Mouse (Mus musculus) intestine, postnatal 0 days (tissue): ENCODE measurements around the gene Lgals3bp. TPM values are rescaled to one million over a fixed set of nuclear protein-coding genes. Genes with fewer than 3 reads are reported as not detected.

Source experiments
- ATAC-seq: fragments of 200-750 bp; cut with Nextera tagmentation; 2 replicates; pipeline ENCODE4 v1.8.0; 2017; ENCODE audit warnings: mild to moderate bottlenecking, moderate TSS enrichment, moderate library complexity
- H3K27ac ChIP-seq: fragments of 300-500 bp; sonication (generic); 2 replicates; pipeline ENCODE4 v1.5.1; 2014; ENCODE audit warnings: mild to moderate bottlenecking, low read depth, low read length, moderate library complexity
- H3K27me3 ChIP-seq: fragments of 300-500 bp; sonication (generic); replicated peaks from 2 replicates; pipeline ENCODE4 v1.6.1; 2014; ENCODE audit warnings: low read length, mixed read lengths; ENCODE audit not compliant: control insufficient read depth, insufficient read depth
- H3K36me3 ChIP-seq: fragments of 300-500 bp; sonication (generic); 2 replicates; pipeline ENCODE4 v1.6.1; 2014; ENCODE audit warnings: mild to moderate bottlenecking, moderate library complexity; ENCODE audit not compliant: control insufficient read depth, insufficient read depth
- H3K4me1 ChIP-seq: fragments of 300-500 bp; sonication (generic); replicated peaks from 2 replicates; pipeline ENCODE4 v1.6.1; 2014; ENCODE audit warnings: antibody characterized with exemption, low read length, mixed read lengths; ENCODE audit not compliant: control insufficient read depth, insufficient read depth
- H3K4me2 ChIP-seq: fragments of 300-500 bp; sonication (generic); replicated peaks from 2 replicates; pipeline ENCODE4 v1.6.1; 2014; ENCODE audit warnings: low read depth, mild to moderate bottlenecking, moderate library complexity
- H3K4me3 ChIP-seq: fragments of 300-500 bp; sonication (generic); 2 replicates; pipeline ENCODE4 v1.5.1; 2014; ENCODE audit warnings: low read depth, low read length
- H3K9ac ChIP-seq: fragments of 300-500 bp; sonication (generic); 2 replicates; pipeline ENCODE4 v1.6.1; 2014; ENCODE audit warnings: mild to moderate bottlenecking, low read depth, low read length
- H3K9me3 ChIP-seq: fragments of 300-500 bp; sonication (generic); 2 replicates; pipeline ENCODE4 v1.6.1; 2016; ENCODE audit warnings: mixed run types; ENCODE audit not compliant: control insufficient read depth
- CTCF ChIP-seq: sonication (generic); IDR thresholded peaks from 2 replicates; pipeline ENCODE4 v1.5.1; 2016; ENCODE audit warnings: low read depth, mild to moderate bottlenecking, control low read depth, antibody characterized with exemption, moderate library complexity
- WGBS: fragments of 180-500 bp; shearing (Covaris S2); extraction: QIAGEN DNeasy Blood & Tissue Kit; methylation state at CpG from one replicate; pipeline ENCODE4 v1.1.7; 2014; 5-methylcytosine and 5-hydroxymethylcytosine counted together
- polyA plus RNA-seq: library from polyadenylated mRNA; unstranded; fragments of >200 nt; fragmentation: Nextera tagmentation; extraction: Ambion mirVana; gene quantifications from 2 replicates; pipeline ENCODE4 v1.2.1, GENCODE M21; 2015

Lgals3bp gene
- polyA plus RNA-seq, 1 experiment from 2014 or later = 382 TPM

DNA sequence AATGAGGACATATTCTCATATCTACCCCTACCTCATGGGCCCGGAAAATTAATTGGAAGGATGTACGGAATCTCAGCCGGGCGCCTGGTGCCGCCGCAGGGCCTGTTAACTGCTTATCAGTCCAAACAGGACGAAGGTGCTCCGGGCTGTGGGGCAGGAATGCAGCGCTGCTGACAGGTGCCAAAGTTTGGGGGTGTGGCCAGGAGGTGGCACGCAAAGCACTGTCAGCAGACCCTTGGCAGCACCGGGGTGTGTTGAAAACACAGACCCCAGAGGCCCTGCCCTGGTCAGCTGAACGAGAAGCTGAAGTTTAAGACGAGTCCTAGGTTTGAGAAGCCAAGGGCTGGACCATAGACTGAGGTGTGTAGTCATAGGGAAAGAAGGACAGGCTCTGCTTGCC, 40.8 kb upstream of the Lgals3bp start:
- 52% methylated on average over 13 of the region's 13 CpGs for WGBS
- Histone ChIP-seq H3K9me3 (no peaks in the 10 kb centered on the region), H3K27me3 (no peaks in the 10 kb centered on the region), H3K27ac (no peak overlapping the region), H3K4me3 (no peak overlapping the region), H3K36me3 (no peaks in the 10 kb centered on the region; the same call in 1 of the 2 replicates), H3K4me2 (no peak overlapping the region), H3K9ac (no peak overlapping the region), H3K4me1 (no peaks in the 10 kb centered on the region)
- ATAC-seq = no peak
- TF ChIP-seq CTCF = no peak

GRCm38 (mm10) chr11:118438665-118439414, 36.9 kb upstream of the Lgals3bp start:
- 0 out of 2 replicates have a peak overlapping the region, but pooled peaks have one; percentile 4 for H3K4me2 ChIP-seq
- H3K9me3 ChIP-seq = no peaks in the 10 kb centered on the region
- H3K27me3 ChIP-seq = no peaks in the 10 kb centered on the region
- 34% methylated on average over 11 of the region's 11 CpGs for WGBS
- H3K9ac ChIP-seq = no peak overlapping the region
- ATAC-seq = peak; percentile 18
- H3K4me1 ChIP-seq = 0 out of 2 replicates have a peak, but pooled peaks cover 2% of the 10 kb centered on the region
- TF ChIP-seq CTCF = no peak
- H3K36me3 ChIP-seq = no peaks in the 10 kb centered on the region
- H3K27ac ChIP-seq = no peak overlapping the region; the same call in 1 of the 2 replicates
- no peak overlapping the region for H3K4me3 ChIP-seq

- Histone ChIP-seq H3K4me1 (0 out of 2 replicates have a peak, but pooled peaks cover 2% of the 10 kb centered on the region), H3K4me2 (no peak overlapping the region), H3K9me3 (no peaks in the 10 kb centered on the region), H3K4me3 (no peak overlapping the region), H3K36me3 (no peaks in the 10 kb centered on the region), H3K9ac (no peak overlapping the region), H3K27ac (no peak overlapping the region), H3K27me3 (no peaks in the 10 kb centered on the region)
- 39% methylated on average over 6 of the region's 6 CpGs for WGBS
- peak; percentile 52 for TF ChIP-seq CTCF
- peak; percentile 28; the same call in 1 of the 2 replicates for ATAC-seq
These were observed 34.6 kb upstream of the Lgals3bp start for GRCm38 (mm10) chr11:118436471-118436935.

DNA sequence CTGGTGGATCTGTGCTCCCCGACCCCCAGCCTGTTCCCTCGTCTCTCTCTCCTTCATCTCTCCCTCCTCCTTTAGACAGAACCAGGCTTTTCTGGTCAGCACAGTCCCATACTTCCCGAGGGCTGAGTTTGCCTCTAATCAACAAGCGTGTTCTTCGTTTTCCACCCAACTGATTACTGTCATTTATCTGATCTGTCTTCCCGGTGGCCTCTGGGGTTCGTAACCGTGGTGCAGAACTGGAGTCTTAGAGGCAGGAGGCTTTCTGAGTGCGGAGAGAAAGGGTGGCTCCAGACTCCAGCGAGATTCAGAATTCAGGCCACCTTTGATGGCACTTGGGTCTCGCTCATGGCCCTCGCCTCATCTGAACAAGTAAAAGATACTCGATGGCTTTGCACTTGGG, 32.2 kb upstream of the Lgals3bp start:
- no peaks in the 10 kb centered on the region for H3K36me3 ChIP-seq
- H3K9ac ChIP-seq = no peak overlapping the region
- H3K4me3 ChIP-seq = no peak overlapping the region
- H3K4me1 ChIP-seq = 0 out of 2 replicates have a peak, but pooled peaks cover 2% of the 10 kb centered on the region
- no peak for ATAC-seq
- WGBS = 23% methylated on average over 13 of the region's 13 CpGs
- no peaks in the 10 kb centered on the region for H3K27me3 ChIP-seq
- H3K9me3 ChIP-seq = no peaks in the 10 kb centered on the region
- peak overlapping the region; percentile 29; the same call in 1 of the 2 replicates for H3K27ac ChIP-seq
- H3K4me2 ChIP-seq = peak overlapping the region; percentile 54
- TF ChIP-seq CTCF = no peak

- H3K4me3 ChIP-seq = no peak overlapping the region
- ATAC-seq = no peak
- TF ChIP-seq CTCF = no peak
- H3K4me1 ChIP-seq = 0 out of 2 replicates have a peak, but pooled peaks cover 2% of the 10 kb centered on the region
- H3K27me3 ChIP-seq = 0 out of 2 replicates have a peak, but pooled peaks cover 5% of the 10 kb centered on the region
- H3K27ac ChIP-seq = no peak overlapping the region
- WGBS = 53% methylated on average over 10 of the region's 10 CpGs
- no peaks in the 10 kb centered on the region for H3K36me3 ChIP-seq
- H3K9me3 ChIP-seq = no peaks in the 10 kb centered on the region
- peak overlapping the region; percentile 54 for H3K4me2 ChIP-seq
- H3K9ac ChIP-seq = no peak overlapping the region
These were observed 31.5 kb upstream of the Lgals3bp start for GRCm38 (mm10) chr11:118433398-118433868.
